Mouse (Mus musculus) cerebellum, adult 11 months (tissue): ENCODE measurements around the gene Gramd1b.

Experiments used
- DNase-seq: peaks from one replicate; pipeline ENCODE4 v3.0.0; 2022

Gramd1b gene

GRCm38 (mm10) chr9:40422368-40423057 lies 108.7 kb downstream of the Gramd1b start:
- DNase-seq = no peak

GRCm38 (mm10) chr9:40420652-40421335 lies 110.4 kb downstream of the Gramd1b start:
- no peak for DNase-seq

GRCm38 (mm10) chr9:40418803-40419202 lies 112.4 kb downstream of the Gramd1b start:
- DNase-seq = no peak

- DNase-seq = no peak
Observed at GRCm38 (mm10) chr9:40416150-40416549, 115.0 kb downstream of the Gramd1b start.

- DNase-seq = peak; percentile 67
Observed at GRCm38 (mm10) chr9:40414904-40415766, 116.0 kb downstream of the Gramd1b start.

GRCm38 (mm10) chr9:40414498-40414903 lies 116.7 kb downstream of the Gramd1b start:
- peak; percentile 67 for DNase-seq

GRCm38 (mm10) chr9:40413601-40414000 lies 117.6 kb downstream of the Gramd1b start:
- no peak for DNase-seq

GRCm38 (mm10) chr9:40412931-40413330 lies 118.3 kb downstream of the Gramd1b start:
- no peak for DNase-seq

GRCm38 (mm10) chr9:40412246-40412645 lies 118.9 kb downstream of the Gramd1b start:
- no peak for DNase-seq

- no peak for DNase-seq
Observed at GRCm38 (mm10) chr9:40410895-40411294, 120.3 kb downstream of the Gramd1b start.

GRCm38 (mm10) chr9:40409071-40409470 lies 122.1 kb downstream of the Gramd1b start:
- DNase-seq = no peak

GRCm38 (mm10) chr9:40408415-40408814 lies 122.8 kb downstream of the Gramd1b start:
- DNase-seq = no peak

GRCm38 (mm10) chr9:40407876-40408275 lies 123.3 kb downstream of the Gramd1b start:
- no peak for DNase-seq

- no peak for DNase-seq
Observed at GRCm38 (mm10) chr9:40405804-40406203, 125.4 kb downstream of the Gramd1b start.

GRCm38 (mm10) chr9:40405263-40405662 lies 125.9 kb downstream of the Gramd1b start:
- DNase-seq = no peak

- DNase-seq = no peak
Observed at GRCm38 (mm10) chr9:40404637-40405036, 126.5 kb downstream of the Gramd1b start.

GRCm38 (mm10) chr9:40403750-40404149 lies 127.4 kb downstream of the Gramd1b start:
- no peak for DNase-seq

GRCm38 (mm10) chr9:40401818-40402217 lies 129.4 kb downstream of the Gramd1b start:
- no peak for DNase-seq

- no peak for DNase-seq
Observed at GRCm38 (mm10) chr9:40400854-40401253, 130.3 kb downstream of the Gramd1b start.

GRCm38 (mm10) chr9:40400171-40400570 lies 131.0 kb downstream of the Gramd1b start:
- DNase-seq = no peak

- no peak for DNase-seq
Observed at GRCm38 (mm10) chr9:40399359-40399932, 131.7 kb downstream of the Gramd1b start.

- DNase-seq = no peak
Observed at GRCm38 (mm10) chr9:40397471-40398245, 133.5 kb downstream of the Gramd1b start.
